Mouse (Mus musculus): ENCODE data around the gene Pus7l. TPM values are rescaled to one million over a fixed set of nuclear protein-coding genes. Genes with fewer than 3 reads are reported as not detected.

Pus7l gene
- polyA plus RNA-seq, 1 experiment from 2014 or later, result 11.9 TPM

GRCm38 (mm10) chr15:94574566-94575268 lies 31.4 kb upstream of the Pus7l start:
- Histone ChIP-seq H3K36me3 (ENCODE audit: control insufficient read depth, insufficient read depth, low read length) (no peaks in the 10 kb centered on the region), H3K4me3 (ENCODE audit: low read depth, low read length) (no peak overlapping the region), H3K4me1 (ENCODE audit: control insufficient read depth, insufficient read depth, low read length) (no peaks in the 10 kb centered on the region), H3K9me3 (ENCODE audit: control insufficient read depth, low read length) (no peaks in the 10 kb centered on the region), H3K27ac (ENCODE audit: low read depth, low read length) (no peak overlapping the region), H3K27me3 (ENCODE audit: control insufficient read depth, insufficient read depth, low read length) (no peaks in the 10 kb centered on the region), H3K9ac (ENCODE audit: low read length) (no peak overlapping the region), H3K4me2 (ENCODE audit: low read depth) (no peak overlapping the region)
- WGBS, result 45% methylated on average over 4 of the region's 4 CpGs
- ATAC-seq (ENCODE audit: insufficient read depth, low FRiP score, low TSS enrichment) (no peak), DNase-seq (ENCODE audit: low spot score) (no peak)

- ATAC-seq (ENCODE audit: insufficient read depth, low FRiP score, low TSS enrichment) (no peak), DNase-seq (ENCODE audit: low spot score) (no peak)
- Histone ChIP-seq H3K27ac (ENCODE audit: low read depth, low read length) (no peak overlapping the region), H3K4me1 (ENCODE audit: control insufficient read depth, insufficient read depth, low read length) (no peaks in the 10 kb centered on the region), H3K27me3 (ENCODE audit: control insufficient read depth, insufficient read depth, low read length) (no peaks in the 10 kb centered on the region), H3K4me2 (ENCODE audit: low read depth) (no peak overlapping the region), H3K9ac (ENCODE audit: low read length) (no peak overlapping the region), H3K9me3 (ENCODE audit: control insufficient read depth, low read length) (no peaks in the 10 kb centered on the region), H3K36me3 (ENCODE audit: control insufficient read depth, insufficient read depth, low read length) (no peaks in the 10 kb centered on the region), H3K4me3 (ENCODE audit: low read depth, low read length) (no peak overlapping the region)
- WGBS, result 81% methylated on average over 7 of the region's 8 CpGs
Observed at GRCm38 (mm10) chr15:94572746-94573145, 29.4 kb upstream of the Pus7l start.

- WGBS, result 92% methylated on average over 4 of the region's 4 CpGs
- no peak overlapping the region for H3K9ac ChIP-seq (ENCODE audit: low read length)
- no peaks in the 10 kb centered on the region for H3K4me1 ChIP-seq (ENCODE audit: control insufficient read depth, insufficient read depth, low read length)
- H3K27me3 ChIP-seq (ENCODE audit: control insufficient read depth, insufficient read depth, low read length), result no peaks in the 10 kb centered on the region
- no peak overlapping the region for H3K4me3 ChIP-seq (ENCODE audit: low read depth, low read length)
- no peak for ATAC-seq (ENCODE audit: insufficient read depth, low FRiP score, low TSS enrichment)
- no peak for DNase-seq (ENCODE audit: low spot score)
- no peaks in the 10 kb centered on the region for H3K9me3 ChIP-seq (ENCODE audit: control insufficient read depth, low read length)
- H3K4me2 ChIP-seq (ENCODE audit: low read depth), result no peak overlapping the region
- H3K36me3 ChIP-seq (ENCODE audit: control insufficient read depth, insufficient read depth, low read length), result no peaks in the 10 kb centered on the region
- H3K27ac ChIP-seq (ENCODE audit: low read depth, low read length), result no peak overlapping the region
Observed at GRCm38 (mm10) chr15:94571501-94571900, 28.2 kb upstream of the Pus7l start.

GRCm38 (mm10) chr15:94568496-94569182 lies 25.3 kb upstream of the Pus7l start:
- WGBS, result 91% methylated on average over 10 of the region's 10 CpGs
- no peaks in the 10 kb centered on the region for H3K27me3 ChIP-seq (ENCODE audit: control insufficient read depth, insufficient read depth, low read length)
- H3K4me2 ChIP-seq (ENCODE audit: low read depth), result no peak overlapping the region
- no peak overlapping the region for H3K4me3 ChIP-seq (ENCODE audit: low read depth, low read length)
- ATAC-seq (ENCODE audit: insufficient read depth, low FRiP score, low TSS enrichment) (no peak), DNase-seq (ENCODE audit: low spot score) (no peak)
- no peak overlapping the region for H3K27ac ChIP-seq (ENCODE audit: low read depth, low read length)
- H3K9me3 ChIP-seq (ENCODE audit: control insufficient read depth, low read length), result no peaks in the 10 kb centered on the region
- H3K4me1 ChIP-seq (ENCODE audit: control insufficient read depth, insufficient read depth, low read length), result no peaks in the 10 kb centered on the region
- no peak overlapping the region for H3K9ac ChIP-seq (ENCODE audit: low read length)
- no peaks in the 10 kb centered on the region for H3K36me3 ChIP-seq (ENCODE audit: control insufficient read depth, insufficient read depth, low read length)

GRCm38 (mm10) chr15:94565854-94566253 lies 22.5 kb upstream of the Pus7l start:
- 85% methylated on average over 9 of the region's 9 CpGs for WGBS
- Histone ChIP-seq H3K36me3 (ENCODE audit: control insufficient read depth, insufficient read depth, low read length) (no peaks in the 10 kb centered on the region), H3K9me3 (ENCODE audit: control insufficient read depth, low read length) (no peaks in the 10 kb centered on the region), H3K9ac (ENCODE audit: low read length) (no peak overlapping the region), H3K4me1 (ENCODE audit: control insufficient read depth, insufficient read depth, low read length) (no peaks in the 10 kb centered on the region), H3K27ac (ENCODE audit: low read depth, low read length) (no peak overlapping the region), H3K27me3 (ENCODE audit: control insufficient read depth, insufficient read depth, low read length) (no peaks in the 10 kb centered on the region), H3K4me3 (ENCODE audit: low read depth, low read length) (no peak overlapping the region), H3K4me2 (ENCODE audit: low read depth) (no peak overlapping the region)
- no peak for ATAC-seq (ENCODE audit: insufficient read depth, low FRiP score, low TSS enrichment)
- DNase-seq (ENCODE audit: low spot score), result no peak

- ATAC-seq (ENCODE audit: insufficient read depth, low FRiP score, low TSS enrichment), result no peak
- Histone ChIP-seq H3K4me1 (ENCODE audit: control insufficient read depth, insufficient read depth, low read length) (no peaks in the 10 kb centered on the region), H3K4me3 (ENCODE audit: low read depth, low read length) (no peak overlapping the region), H3K36me3 (ENCODE audit: control insufficient read depth, insufficient read depth, low read length) (no peaks in the 10 kb centered on the region), H3K4me2 (ENCODE audit: low read depth) (no peak overlapping the region), H3K27ac (ENCODE audit: low read depth, low read length) (no peak overlapping the region), H3K9ac (ENCODE audit: low read length) (no peak overlapping the region), H3K27me3 (ENCODE audit: control insufficient read depth, insufficient read depth, low read length) (no peaks in the 10 kb centered on the region), H3K9me3 (ENCODE audit: control insufficient read depth, low read length) (no peaks in the 10 kb centered on the region)
- WGBS, result 91% methylated on average over 2 of the region's 2 CpGs
- DNase-seq (ENCODE audit: low spot score), result no peak
Observed at GRCm38 (mm10) chr15:94564909-94565308, 21.6 kb upstream of the Pus7l start.

GRCm38 (mm10) chr15:94558895-94559656 lies 15.7 kb upstream of the Pus7l start:
- H3K4me2 ChIP-seq (ENCODE audit: low read depth), result no peak overlapping the region
- 87% methylated on average over 17 of the region's 17 CpGs for WGBS
- no peaks in the 10 kb centered on the region for H3K27me3 ChIP-seq (ENCODE audit: control insufficient read depth, insufficient read depth, low read length)
- ATAC-seq (ENCODE audit: insufficient read depth, low FRiP score, low TSS enrichment) (no peak), DNase-seq (ENCODE audit: low spot score) (no peak)
- H3K27ac ChIP-seq (ENCODE audit: low read depth, low read length), result no peak overlapping the region
- H3K9me3 ChIP-seq (ENCODE audit: control insufficient read depth, low read length), result no peaks in the 10 kb centered on the region
- no peak overlapping the region for H3K4me3 ChIP-seq (ENCODE audit: low read depth, low read length)
- no peaks in the 10 kb centered on the region for H3K36me3 ChIP-seq (ENCODE audit: control insufficient read depth, insufficient read depth, low read length)
- no peak overlapping the region for H3K9ac ChIP-seq (ENCODE audit: low read length)
- H3K4me1 ChIP-seq (ENCODE audit: control insufficient read depth, insufficient read depth, low read length), result no peaks in the 10 kb centered on the region

- no peak overlapping the region for H3K4me3 ChIP-seq (ENCODE audit: low read depth, low read length)
- H3K27ac ChIP-seq (ENCODE audit: low read depth, low read length), result no peak overlapping the region
- no peak overlapping the region for H3K9ac ChIP-seq (ENCODE audit: low read length)
- no peaks in the 10 kb centered on the region for H3K36me3 ChIP-seq (ENCODE audit: control insufficient read depth, insufficient read depth, low read length)
- no peak overlapping the region for H3K4me2 ChIP-seq (ENCODE audit: low read depth)
- ATAC-seq (ENCODE audit: insufficient read depth, low FRiP score, low TSS enrichment) (peak; percentile 81), DNase-seq (ENCODE audit: low spot score) (peak; percentile 86)
- no peaks in the 10 kb centered on the region for H3K9me3 ChIP-seq (ENCODE audit: control insufficient read depth, low read length)
- H3K27me3 ChIP-seq (ENCODE audit: control insufficient read depth, insufficient read depth, low read length), result no peaks in the 10 kb centered on the region
- 21% methylated on average over 7 of the region's 7 CpGs for WGBS
- no peaks in the 10 kb centered on the region for H3K4me1 ChIP-seq (ENCODE audit: control insufficient read depth, insufficient read depth, low read length)
Observed at GRCm38 (mm10) chr15:94557442-94557841, 14.1 kb upstream of the Pus7l start.

All from neural tube, embryonic 11.5 days (tissue).